Mouse (Mus musculus): ENCODE measurements around the gene Itgb7. TPM values are rescaled to one million over a fixed set of nuclear protein-coding genes. Genes with fewer than 3 reads are reported as not detected.

Gene Itgb7
- polyA plus RNA-seq, 1 experiment from 2014 or later = 2.6 TPM

DNA sequence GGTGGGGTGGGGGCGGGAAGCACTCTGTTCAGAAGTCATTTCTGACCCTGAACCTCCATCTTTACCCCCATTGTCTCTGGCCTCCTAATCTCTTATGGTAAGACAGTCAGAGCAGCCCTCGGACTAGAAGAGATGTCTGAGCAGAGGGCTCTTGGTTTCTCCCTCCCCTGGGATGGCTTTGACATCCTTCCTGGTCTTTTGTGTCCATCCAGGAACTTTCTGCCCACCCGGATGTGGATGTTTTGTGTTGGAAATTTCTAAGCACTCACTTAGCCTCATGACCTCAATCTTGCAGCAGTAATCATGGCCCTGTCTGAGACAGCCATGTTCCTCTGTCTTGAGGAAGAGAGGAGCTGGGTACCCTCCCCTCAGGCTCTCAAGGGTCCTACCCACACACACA lies 39.7 kb upstream of the Itgb7 start:
- H3K9me3 ChIP-seq (ENCODE audit: low read depth, low read length) = no peaks in the 10 kb centered on the region
- H3K4me2 ChIP-seq = peak overlapping the region; percentile 58
- DNase-seq (peak; percentile 57), ATAC-seq (ENCODE audit: insufficient read depth) (no peak)
- no peaks in the 10 kb centered on the region for H3K27me3 ChIP-seq (ENCODE audit: insufficient read depth, low read length)
- no peak overlapping the region for H3K27ac ChIP-seq (ENCODE audit: low read depth)
- H3K4me3 ChIP-seq (ENCODE audit: low read depth, low read length) = no peak overlapping the region
- WGBS = 24% methylated on average over 3 of the region's 3 CpGs
- H3K36me3 ChIP-seq (ENCODE audit: insufficient read depth) = no peaks in the 10 kb centered on the region
- H3K9ac ChIP-seq = peak overlapping the region; percentile 48; the same call in 1 of the 2 replicates
- TF ChIP-seq CTCF (IDR thresholded peaks at IDR 0.05; ENCODE audit: low read depth) = no peak
- peaks cover 8% of the 10 kb centered on the region for H3K4me1 ChIP-seq (ENCODE audit: insufficient read depth)

DNA sequence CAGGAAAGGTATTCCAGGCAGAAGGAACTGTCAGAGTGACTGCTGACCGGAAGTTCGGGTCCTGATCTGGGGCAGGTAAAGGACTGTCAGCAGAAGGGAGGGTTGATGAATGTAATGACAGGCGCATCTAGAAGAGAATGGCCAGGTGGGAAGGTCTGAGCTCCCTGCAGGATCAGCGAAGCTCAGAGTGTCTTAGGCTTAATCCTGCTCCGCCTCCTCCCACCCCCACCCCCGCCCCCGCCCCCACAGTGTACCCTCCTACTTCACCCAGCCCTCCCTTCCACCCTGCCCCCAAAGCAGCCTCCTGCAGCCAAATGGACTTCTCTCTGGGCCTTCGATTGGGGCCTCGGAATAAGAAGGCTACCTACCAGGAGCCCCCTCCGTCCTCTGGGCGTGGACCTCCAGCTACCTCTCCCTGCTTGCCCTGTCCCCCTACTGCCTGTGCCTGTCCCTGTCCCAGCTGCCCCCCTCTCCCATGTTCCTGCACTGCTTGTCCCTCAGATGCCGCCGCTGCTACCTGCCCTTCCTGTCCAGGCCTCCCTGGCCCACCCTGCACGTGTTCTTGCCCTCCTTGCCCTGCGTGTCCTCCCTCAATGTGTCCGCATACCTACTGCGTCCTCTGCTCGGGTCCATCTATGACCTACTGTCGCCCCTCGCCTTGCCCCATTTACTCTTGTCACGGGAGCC lies 38.7 kb upstream of the Itgb7 start, which contains the start of gene Gm9918:
TSS of gene Gm9918 (plus strand) at position 290 of the 687 bp plus-strand sequence.
- Histone ChIP-seq H3K27ac (ENCODE audit: low read depth) (no peak within 1 kb of the TSS; the same call in 1 of the 2 replicates), H3K36me3 (ENCODE audit: insufficient read depth) (no peaks in the 10 kb centered on the region), H3K9ac (peak within 1 kb of the TSS; percentile 48), H3K9me3 (ENCODE audit: low read depth, low read length) (no peaks in the 10 kb centered on the region), H3K4me1 (ENCODE audit: insufficient read depth) (peaks cover 8% of the 10 kb centered on the region), H3K4me2 (peak within 1 kb of the TSS; percentile 58), H3K4me3 (ENCODE audit: low read depth, low read length) (peak within 1 kb of the TSS; percentile 16), H3K27me3 (ENCODE audit: insufficient read depth, low read length) (no peaks in the 10 kb centered on the region)
- no peak for TF ChIP-seq CTCF (IDR thresholded peaks at IDR 0.05; ENCODE audit: low read depth)
- ATAC-seq (ENCODE audit: insufficient read depth) = peak; percentile 63; the same call in 1 of the 2 replicates
- WGBS = 14% methylated on average over 19 of the region's 21 CpGs
- DNase-seq = no peak

DNA sequence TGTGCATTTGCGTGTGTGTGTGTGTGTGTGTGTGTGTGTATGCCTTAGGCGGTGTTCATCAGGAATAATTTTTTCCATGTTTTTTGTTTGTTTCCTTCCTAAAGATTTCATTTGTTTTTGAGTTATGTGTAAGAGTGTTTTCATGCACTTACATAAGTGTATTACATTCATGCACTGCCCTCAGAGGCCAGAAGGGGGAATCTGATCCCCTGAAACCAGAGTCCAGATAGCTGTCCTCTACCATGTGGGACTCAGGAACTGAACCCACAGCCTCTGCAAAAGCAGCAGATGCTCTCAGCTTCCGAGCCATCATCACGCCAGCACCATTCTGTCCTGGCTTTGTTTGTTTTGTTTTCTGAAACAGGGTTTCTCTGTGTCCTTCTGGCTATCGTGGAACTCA lies 33.8 kb upstream of the Itgb7 start:
- ATAC-seq (ENCODE audit: insufficient read depth) (no peak), DNase-seq (no peak)
- no peaks in the 10 kb centered on the region for H3K27me3 ChIP-seq (ENCODE audit: insufficient read depth, low read length)
- H3K36me3 ChIP-seq (ENCODE audit: insufficient read depth) = no peaks in the 10 kb centered on the region
- 0 out of 2 replicates have a peak, but pooled peaks cover under 1% of the 10 kb centered on the region for H3K4me1 ChIP-seq (ENCODE audit: insufficient read depth)
- H3K4me2 ChIP-seq = no peak overlapping the region
- peak; percentile 15; the same call in 1 of the 2 replicates for TF ChIP-seq CTCF (IDR thresholded peaks at IDR 0.05; ENCODE audit: low read depth)
- no peak overlapping the region for H3K27ac ChIP-seq (ENCODE audit: low read depth)
- no peak overlapping the region for H3K4me3 ChIP-seq (ENCODE audit: low read depth, low read length)
- no peak overlapping the region for H3K9ac ChIP-seq
- 83% methylated on average over 5 of the region's 5 CpGs for WGBS
- H3K9me3 ChIP-seq (ENCODE audit: low read depth, low read length) = no peaks in the 10 kb centered on the region

DNA sequence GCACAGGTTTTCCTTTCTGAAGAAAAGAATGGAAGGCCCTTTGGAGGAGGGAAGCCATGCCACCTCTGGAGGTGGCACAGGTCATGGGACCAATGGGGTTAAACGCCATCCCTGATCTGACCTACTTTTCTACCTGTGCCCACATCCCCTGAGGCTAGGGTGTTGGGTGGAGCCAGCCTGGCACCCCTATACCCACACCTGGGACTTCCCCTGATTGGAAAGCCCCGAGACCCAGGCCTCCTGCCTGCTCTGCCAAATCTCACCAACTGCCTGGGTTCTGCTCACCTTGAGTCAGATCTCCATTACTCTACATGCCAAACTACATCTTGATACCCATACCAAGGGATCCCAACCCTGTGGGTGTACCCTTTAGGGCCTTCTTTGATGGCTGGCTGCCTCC lies 31.3 kb upstream of the Itgb7 start:
- TF ChIP-seq CTCF (IDR thresholded peaks at IDR 0.05; ENCODE audit: low read depth) = no peak

DNA sequence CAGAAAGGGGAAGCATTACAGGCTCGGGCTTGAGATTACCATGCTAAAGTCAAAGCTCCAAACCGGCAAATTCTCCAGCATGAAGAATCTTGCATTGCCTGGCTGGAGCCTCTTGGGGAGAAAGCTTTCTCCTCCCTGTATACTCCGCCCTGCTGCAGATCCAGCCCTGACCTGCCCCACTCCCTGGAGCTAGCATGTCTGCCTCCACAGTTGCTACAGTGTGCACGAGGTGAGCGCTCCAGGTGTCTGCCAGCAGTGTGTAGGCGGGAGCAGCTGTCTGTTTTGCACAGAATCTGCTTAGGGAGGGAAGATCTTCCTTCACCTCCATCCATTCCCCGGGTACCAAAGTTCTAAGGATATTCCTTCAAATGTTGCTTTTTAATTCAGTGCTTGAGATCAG lies 30.8 kb upstream of the Itgb7 start:
- ATAC-seq (ENCODE audit: insufficient read depth) (no peak), DNase-seq (no peak)
- H3K9ac ChIP-seq = no peak overlapping the region
- no peaks in the 10 kb centered on the region for H3K36me3 ChIP-seq (ENCODE audit: insufficient read depth)
- no peak overlapping the region for H3K4me3 ChIP-seq (ENCODE audit: low read depth, low read length)
- no peak overlapping the region for H3K27ac ChIP-seq (ENCODE audit: low read depth)
- WGBS = 41% methylated on average over 7 of the region's 7 CpGs
- H3K4me2 ChIP-seq = no peak overlapping the region
- H3K4me1 ChIP-seq (ENCODE audit: insufficient read depth) = peaks cover 16% of the 10 kb centered on the region
- H3K9me3 ChIP-seq (ENCODE audit: low read depth, low read length) = no peaks in the 10 kb centered on the region
- no peaks in the 10 kb centered on the region for H3K27me3 ChIP-seq (ENCODE audit: insufficient read depth, low read length)
- no peak for TF ChIP-seq CTCF (IDR thresholded peaks at IDR 0.05; ENCODE audit: low read depth)

More for the DNA sequence above, 31.3 kb upstream of the Itgb7 start:
- H3K4me1 ChIP-seq (ENCODE audit: insufficient read depth) = peaks cover 12% of the 10 kb centered on the region
- H3K9ac ChIP-seq = no peak overlapping the region
- no peaks in the 10 kb centered on the region for H3K27me3 ChIP-seq (ENCODE audit: insufficient read depth, low read length)
- H3K27ac ChIP-seq (ENCODE audit: low read depth) = no peak overlapping the region
- H3K4me3 ChIP-seq (ENCODE audit: low read depth, low read length) = no peak overlapping the region
- DNase-seq (no peak), ATAC-seq (ENCODE audit: insufficient read depth) (no peak)
- WGBS = 63% methylated on average over 2 of the region's 2 CpGs
- no peaks in the 10 kb centered on the region for H3K36me3 ChIP-seq (ENCODE audit: insufficient read depth)
- H3K4me2 ChIP-seq = no peak overlapping the region
- H3K9me3 ChIP-seq (ENCODE audit: low read depth, low read length) = no peaks in the 10 kb centered on the region

DNA sequence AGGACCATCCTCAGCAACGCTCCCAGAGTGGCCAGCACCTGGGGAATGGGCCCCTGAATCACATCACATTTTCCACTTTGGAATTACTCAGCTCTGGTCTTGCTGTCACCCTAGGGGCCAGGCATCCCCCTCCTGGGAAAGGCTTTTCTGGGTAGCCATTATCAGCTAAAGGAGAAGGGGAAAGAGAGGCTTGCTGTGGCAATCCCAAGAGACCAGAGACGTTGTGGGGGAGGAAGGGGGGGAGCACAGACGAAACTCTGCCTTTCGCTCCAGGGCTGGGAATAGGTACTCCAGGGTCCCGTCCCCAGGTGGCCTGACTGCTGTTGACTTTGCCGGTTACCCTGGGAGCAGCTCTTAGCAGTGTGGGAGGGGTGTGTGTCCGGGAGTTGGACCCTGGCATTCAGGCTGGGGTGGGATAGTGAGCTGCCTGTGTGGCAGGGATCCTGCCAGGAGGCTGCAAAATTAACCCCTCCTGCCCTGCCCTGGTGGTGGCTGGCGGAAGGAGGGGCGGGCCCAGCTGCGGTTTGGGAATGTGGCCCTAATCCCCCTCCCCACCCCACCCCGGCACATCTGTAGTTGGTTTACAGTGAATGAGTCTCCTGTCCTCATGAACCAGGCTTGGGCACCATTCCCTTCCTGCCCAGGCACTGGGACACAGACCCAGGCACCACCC lies 27.0 kb upstream of the Itgb7 start:
- Histone ChIP-seq H3K27ac (ENCODE audit: low read depth) (peak overlapping the region; percentile 93), H3K4me2 (peak overlapping the region; percentile 88), H3K9me3 (ENCODE audit: low read depth, low read length) (no peaks in the 10 kb centered on the region), H3K4me1 (ENCODE audit: insufficient read depth) (peaks cover 26% of the 10 kb centered on the region), H3K36me3 (ENCODE audit: insufficient read depth) (no peaks in the 10 kb centered on the region), H3K4me3 (ENCODE audit: low read depth, low read length) (peak overlapping the region; percentile 71; the same call in 1 of the 2 replicates), H3K27me3 (ENCODE audit: insufficient read depth, low read length) (no peaks in the 10 kb centered on the region), H3K9ac (peak overlapping the region; percentile 23)
- WGBS = 28% methylated on average over 11 of the region's 11 CpGs
- DNase-seq (peak; percentile 43), ATAC-seq (ENCODE audit: insufficient read depth) (peak; percentile 38; the same call in 1 of the 2 replicates)
- TF ChIP-seq CTCF (IDR thresholded peaks at IDR 0.05; ENCODE audit: low read depth) = no peak

DNA sequence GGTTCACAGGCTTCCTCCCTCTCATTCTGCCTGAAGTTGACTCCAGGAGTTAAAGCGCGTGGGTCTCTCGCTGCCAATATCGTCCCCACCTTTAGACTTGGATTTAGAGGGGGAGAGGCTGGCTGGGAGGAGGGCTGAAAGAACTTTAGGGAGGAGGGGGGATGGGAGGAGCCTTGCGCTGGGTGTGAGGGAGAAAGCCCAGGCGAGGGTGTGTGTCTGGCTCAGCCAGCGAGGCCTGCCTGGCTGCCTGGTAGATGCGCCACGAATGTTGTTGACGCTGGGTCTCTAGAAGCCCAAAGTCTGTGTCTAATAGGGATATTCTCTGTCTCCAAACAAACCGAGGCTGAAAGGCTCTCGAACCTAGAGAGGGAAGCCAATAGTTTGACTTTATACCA lies 26.3 kb upstream of the Itgb7 start:
- Histone ChIP-seq H3K9me3 (ENCODE audit: low read depth, low read length) (no peaks in the 10 kb centered on the region), H3K36me3 (ENCODE audit: insufficient read depth) (peaks cover 3% of the 10 kb centered on the region; the same call in 1 of the 2 replicates), H3K9ac (peak overlapping the region; percentile 83), H3K4me3 (ENCODE audit: low read depth, low read length) (peak overlapping the region; percentile 71), H3K27ac (ENCODE audit: low read depth) (peak overlapping the region; percentile 93), H3K4me2 (peak overlapping the region; percentile 88), H3K27me3 (ENCODE audit: insufficient read depth, low read length) (no peaks in the 10 kb centered on the region), H3K4me1 (ENCODE audit: insufficient read depth) (peaks cover 26% of the 10 kb centered on the region)
- TF ChIP-seq CTCF (IDR thresholded peaks at IDR 0.05; ENCODE audit: low read depth) = no peak
- ATAC-seq (ENCODE audit: insufficient read depth) (peak; percentile 71), DNase-seq (peak; percentile 81)
- WGBS = 8% methylated on average over 12 of the region's 12 CpGs
